Mouse (Mus musculus): ENCODE results near the gene Tctex1d1.

Gene Tctex1d1

DNA sequence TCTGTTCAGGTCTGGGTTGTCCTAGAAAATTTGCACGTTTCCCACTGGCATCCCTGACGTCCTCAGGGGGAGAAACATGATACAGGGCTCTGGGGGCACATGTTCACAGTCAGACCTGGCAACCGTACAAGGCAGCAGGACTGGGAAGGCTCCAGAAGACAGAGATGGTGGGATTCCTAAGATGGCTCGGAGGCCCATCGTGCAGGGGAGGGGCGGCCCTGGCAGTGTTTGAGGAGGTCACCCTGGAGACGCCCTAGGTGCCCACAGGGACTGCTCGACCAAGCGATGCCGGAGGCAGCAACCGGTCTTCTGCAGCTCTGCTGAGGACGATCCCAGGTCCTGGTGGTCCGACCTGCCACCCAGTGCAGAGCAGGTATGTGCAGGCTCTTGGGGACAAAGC, at the start of gene Tctex1d1:
Tctex1d1 (plus strand) TSS at position 167 of the 400 bp plus-strand sequence.
- DNase-seq (ENCODE audit: low read depth, low spot score) = no peak

DNA sequence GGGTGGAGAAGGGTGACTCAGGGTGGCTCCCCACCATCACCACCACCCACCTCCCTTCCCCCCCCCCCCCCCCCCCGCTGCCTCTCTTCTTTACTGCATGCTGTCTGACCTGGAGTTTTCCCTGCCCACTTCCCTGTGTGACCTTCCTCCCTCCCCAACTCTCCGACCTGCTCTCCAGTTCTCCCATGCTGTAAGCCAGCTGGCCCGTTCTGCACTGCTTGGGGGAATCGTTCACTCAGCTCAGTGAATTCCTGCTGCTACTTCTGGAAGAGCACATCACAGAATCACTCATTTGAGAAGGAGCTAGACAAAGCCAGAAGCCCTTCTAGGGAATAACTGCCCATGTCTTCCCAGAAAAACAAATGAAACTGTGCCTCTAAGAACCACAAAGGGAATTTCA, 48.9 kb upstream of the Tctex1d1 start:
- DNase-seq (ENCODE audit: low read depth, low spot score) = no peak

DNA sequence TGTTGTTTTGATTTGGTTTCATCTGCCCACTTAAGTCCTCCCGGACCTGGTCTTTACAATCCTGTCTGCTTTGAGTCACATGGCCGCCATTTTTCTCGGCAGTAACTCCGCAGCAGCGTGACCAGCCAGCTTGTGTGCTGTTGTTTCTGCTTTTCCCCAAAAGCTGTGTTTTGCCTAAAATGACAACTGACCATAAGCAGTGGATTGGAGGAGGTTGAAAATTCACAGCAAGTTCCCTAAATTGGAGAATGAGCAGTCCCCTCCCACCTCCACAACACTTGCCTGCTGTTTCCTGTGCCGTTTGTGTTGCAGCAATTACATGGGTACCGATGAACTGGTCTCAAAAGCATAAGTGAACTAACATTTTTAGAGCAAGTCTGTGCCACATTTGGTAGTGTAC, 47.7 kb upstream of the Tctex1d1 start:
- DNase-seq (ENCODE audit: low read depth, low spot score) = no peak

DNA sequence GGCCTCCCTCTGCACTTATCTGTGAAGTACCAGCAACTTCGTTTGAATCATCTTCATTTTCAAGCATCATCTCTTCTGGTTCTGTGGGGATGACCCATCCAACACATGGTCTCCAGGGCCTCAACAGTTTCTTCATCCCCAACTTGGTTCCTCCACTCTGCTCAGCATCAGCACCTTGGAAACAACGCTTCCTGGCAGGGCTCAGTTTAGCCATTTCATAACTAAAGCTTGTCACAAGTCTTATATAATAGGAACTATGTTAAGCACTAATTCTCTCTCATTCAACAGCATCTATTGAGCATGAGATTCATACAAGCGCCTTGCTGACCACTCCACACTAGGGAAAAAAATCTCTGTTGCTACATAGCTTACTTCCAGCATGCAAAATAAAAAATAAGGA, 38.1 kb upstream of the Tctex1d1 start:
- no peak for DNase-seq (ENCODE audit: low read depth, low spot score)

DNA sequence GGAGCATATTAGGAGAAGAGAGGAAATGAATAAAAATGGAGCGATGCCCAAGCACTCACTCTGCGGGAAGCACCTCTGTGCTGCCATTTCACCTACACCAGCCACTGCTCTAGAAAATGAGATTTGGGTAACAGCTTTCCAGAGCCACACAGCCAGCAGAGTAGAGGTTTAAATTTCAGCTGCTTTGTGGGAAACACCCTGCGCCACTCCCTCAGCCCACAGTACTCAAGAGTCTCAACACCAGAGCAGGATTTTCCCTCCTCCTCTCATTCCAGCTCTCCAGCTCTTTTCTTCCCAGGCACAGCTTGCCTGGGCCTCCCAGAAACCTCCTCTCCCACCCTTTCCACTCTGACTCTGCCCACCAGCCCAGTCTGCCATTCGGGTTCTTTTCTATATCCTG, 37.7 kb upstream of the Tctex1d1 start:
- no peak for DNase-seq (ENCODE audit: low read depth, low spot score)

DNA sequence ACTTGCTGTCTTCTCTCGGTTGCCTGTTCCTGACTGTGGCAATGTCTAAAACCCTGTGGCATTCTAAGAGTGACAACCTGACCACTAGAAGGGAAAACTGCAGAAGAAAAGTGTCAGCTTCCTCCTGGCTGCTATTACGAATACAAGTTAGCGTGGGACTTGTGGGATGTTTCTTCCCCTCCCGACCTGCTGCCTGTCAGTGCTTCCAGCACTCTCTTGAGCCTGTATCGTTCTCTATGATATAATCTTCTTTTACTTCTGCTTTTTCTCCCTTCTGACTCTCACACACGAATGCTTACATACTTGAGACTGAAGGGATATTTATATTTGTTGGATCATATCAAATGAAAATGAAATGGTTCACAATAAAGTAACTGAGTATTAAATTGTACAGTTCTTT, 34.1 kb upstream of the Tctex1d1 start:
- DNase-seq (ENCODE audit: low read depth, low spot score) = no peak

DNA sequence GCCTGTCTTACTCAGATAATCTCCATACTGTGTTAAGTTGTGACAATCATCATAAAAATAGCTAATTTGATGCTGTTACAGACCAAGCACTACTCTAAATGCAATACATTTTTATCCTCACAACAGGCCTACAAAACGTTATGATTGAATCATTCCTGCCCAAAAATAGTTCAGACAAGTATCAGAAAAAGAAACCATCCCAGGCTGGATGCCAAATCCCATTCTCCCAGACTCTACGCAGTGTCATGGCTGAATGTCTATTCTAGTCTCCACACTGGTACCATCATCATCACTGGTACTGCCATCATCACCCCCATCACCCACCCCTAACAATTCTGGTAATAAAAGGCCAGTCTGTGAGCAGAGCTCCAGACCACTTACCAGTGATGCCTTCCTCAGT, 25.9 kb upstream of the Tctex1d1 start:
- DNase-seq (ENCODE audit: low read depth, low spot score) = no peak

DNA sequence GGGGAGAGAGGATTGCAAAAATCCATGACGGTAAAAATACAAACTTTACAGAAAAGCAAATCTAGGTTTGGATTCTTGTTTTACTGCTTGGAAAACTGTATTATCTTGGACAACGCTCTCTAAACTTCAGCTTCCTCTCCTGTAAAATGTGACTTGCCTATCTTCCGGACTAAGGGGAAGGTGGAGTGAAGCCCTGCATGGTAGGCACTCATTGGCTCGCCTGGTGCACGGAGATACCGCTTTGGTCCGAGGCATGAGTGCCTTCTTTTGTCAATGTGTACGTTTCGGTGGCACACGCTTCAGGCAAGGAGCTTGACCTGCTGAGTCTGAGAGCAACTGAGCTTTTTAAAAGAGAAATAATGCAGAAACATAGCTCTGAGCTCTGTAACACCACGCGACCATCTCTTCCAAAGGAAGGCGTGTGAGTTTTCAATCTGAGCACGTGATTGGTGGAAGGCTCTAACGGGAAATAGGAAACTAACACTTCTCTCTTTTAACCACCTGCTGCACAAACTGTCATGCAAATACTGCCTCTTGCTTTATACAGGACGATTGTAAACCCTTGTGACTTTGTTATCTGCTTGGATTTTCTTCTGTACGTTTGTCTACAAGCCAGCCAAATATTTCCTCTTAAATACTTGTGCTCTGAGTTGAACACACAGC, 23.0 kb upstream of the Tctex1d1 start:
- DNase-seq (ENCODE audit: low read depth, low spot score) = no peak

DNA sequence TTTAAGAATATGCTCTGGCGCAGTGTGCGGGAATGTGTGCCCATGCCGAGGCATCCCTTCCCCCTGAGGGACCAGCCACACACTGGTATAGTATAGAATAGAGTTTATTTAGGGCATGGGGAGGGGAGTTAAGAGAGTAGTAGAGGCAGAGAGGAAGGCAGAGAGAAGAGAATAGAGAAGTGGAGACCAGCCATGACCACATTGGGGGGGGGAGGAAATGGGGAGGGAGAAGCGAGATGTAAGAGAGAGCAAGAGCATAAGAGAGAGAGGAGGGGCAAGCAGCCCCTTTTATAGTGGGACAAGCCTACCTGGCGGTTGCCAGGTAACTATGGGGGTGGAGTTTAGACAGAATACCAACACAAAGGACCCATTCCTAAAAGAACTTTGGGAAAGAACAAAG, 19.0 kb upstream of the Tctex1d1 start:
- DNase-seq (ENCODE audit: low read depth, low spot score) = no peak

DNA sequence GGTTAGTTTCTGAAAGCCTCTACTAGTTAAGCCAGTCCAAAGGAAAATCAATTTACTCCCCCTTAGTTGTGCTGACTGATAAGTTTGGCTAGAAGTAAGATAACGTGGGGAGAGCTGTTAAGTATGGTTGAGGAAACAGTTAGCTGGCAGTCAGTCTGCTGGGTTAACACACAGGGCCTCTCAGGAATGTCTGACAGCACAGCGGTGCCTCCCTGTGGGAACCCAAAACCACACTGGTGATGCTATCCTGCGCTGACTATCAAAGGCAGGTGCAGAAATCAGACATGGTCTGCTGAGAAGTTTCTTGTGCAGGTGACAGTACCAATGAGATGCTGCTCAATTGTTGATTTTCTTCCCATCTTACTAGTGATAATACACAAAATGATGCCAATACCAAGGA, 14.2 kb upstream of the Tctex1d1 start:
- DNase-seq (ENCODE audit: low read depth, low spot score) = no peak

DNA sequence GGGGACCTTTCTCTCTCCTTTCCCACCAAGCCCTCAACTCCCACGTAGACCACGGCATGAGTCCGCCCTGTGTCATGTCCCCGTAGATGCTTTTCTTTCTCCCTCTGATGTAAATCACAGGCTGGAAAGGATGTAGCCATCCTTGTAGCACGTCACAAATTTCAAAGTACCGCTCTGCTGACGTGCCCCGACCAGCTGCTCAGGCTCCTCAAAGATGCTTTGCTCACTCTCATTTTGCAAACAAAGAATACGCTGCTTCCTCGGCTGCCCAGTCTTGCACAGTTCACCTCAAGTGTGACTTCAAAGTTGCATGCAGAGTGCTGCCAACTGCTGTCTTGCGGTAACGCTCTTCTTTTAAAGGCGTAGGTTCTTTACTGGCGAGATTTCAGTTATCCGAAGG, 10.6 kb upstream of the Tctex1d1 start:
- no peak for DNase-seq (ENCODE audit: low read depth, low spot score)

DNA sequence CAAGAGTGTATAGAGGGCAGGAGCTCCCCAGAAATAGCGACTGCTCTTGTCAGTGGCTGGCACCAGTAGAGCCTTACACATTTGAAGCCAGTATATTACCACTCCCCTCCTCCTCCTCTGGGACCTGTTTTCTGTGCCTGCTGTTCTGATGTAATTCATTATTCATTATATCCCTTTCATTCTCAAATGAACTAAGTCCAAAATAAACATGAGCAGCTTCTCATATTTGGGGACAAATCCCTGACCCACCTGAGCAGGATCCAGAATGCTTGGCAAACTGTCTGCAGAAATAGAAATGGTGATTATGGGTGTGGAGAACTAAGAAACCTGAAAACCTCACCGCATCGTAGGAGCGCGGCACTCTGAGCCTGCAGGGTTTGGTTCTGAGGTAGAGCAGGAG, 8.8 kb upstream of the Tctex1d1 start:
- no peak for DNase-seq (ENCODE audit: low read depth, low spot score)

DNA sequence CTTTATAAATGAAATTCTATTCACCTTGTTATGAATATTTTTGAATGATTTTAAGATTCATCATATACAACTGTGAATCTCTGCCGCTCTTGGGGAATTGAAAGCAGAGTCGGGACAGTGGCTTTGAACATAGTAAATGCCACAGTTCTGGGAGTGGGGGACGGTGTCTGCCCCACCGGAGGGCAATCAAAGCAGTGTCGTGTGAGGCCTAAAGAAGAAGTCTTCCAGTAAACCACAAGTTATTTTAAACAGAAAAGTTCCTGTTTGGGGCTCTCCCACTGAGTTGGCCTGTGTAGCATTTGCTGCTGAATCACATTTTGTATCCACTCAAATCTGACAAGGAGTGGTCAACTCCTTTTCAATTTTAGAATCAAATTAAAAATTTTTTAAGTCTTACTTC, 7.2 kb upstream of the Tctex1d1 start:
- DNase-seq (ENCODE audit: low read depth, low spot score) = no peak

DNA sequence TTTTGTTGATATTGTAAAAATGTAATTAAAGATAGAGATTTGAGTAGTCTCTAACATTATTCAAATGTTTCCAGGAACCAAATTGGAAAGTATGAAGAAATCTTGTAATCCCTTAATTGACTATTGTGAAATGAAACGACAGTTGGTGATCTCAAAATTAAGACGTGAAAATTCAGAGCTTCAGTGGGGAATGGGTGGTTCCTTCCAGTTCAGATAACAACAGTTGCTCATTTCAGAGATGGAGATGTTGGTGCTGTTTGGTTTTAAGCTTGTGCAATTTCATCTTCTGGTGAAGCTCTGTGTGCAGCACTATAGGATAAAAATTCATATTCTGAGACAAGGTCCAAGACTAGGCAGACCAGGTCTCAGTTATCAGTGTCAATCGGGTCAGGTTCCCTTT, 6.3 kb upstream of the Tctex1d1 start:
- no peak for DNase-seq (ENCODE audit: low read depth, low spot score)

DNA sequence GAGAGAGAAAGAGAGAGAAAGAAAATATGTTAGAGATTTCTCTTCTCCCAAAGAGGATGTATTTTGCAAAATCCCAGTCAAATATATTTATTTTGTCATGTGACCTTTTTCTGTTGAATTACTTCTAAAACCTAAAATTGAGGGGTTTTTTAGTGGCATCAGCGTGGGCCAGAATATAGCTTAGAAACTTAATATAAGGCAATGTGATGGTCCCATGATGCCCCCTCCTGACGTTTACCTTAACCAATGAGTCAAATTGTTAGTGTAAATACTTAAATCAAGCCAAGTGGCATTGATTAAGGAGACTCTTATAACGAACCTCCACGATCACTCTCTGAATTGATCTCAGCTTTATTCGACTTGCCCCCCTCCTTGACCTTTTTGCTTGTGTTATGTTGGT, 4.2 kb upstream of the Tctex1d1 start:
- no peak for DNase-seq (ENCODE audit: low read depth, low spot score)

DNA sequence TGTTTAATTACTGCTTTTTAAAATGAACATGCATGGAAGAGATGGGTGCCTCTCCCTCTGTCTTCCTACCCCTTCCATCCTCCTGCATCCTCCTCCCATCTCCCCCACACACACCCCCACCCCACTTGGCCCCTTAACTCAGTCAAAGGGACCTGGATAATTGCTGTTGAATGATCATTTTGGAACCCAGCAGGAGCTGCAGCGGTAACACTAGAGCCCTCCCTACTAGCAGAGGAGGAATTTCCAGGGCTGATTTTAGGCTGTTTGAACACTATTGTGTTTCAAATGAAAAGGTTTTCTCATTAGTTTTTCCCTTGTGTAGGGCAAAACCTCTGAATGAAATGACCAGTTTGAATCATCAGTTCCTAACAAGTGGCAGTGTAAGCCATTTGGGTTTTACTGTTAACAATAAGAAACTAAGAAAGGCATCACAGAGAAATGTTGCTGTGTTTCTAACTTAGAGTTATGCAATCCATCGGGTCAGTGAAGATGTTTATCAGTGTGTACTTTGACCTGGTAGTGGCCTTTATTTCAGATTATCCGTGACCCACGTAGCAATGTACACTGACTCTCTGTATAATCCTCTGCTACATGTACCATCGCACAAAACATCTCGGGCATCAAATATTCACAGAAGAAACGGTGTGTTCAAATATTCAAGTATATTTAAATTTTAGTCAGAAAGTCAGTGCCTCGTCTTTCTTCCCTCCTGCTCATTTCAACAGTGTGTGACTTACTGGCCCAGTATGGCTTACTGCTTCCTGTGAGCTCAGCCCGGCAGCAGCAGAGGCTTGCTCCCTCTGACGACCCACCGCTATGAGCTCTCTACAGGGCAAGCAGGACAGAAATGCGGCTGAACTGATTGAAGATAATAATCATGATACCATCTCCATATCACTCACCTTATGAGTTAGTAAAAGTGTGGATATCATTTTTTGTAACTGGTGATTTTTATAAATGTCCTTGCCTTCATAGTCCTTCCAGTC, 1.8 kb upstream of the Tctex1d1 start:
- DNase-seq (ENCODE audit: low read depth, low spot score) = no peak

DNA sequence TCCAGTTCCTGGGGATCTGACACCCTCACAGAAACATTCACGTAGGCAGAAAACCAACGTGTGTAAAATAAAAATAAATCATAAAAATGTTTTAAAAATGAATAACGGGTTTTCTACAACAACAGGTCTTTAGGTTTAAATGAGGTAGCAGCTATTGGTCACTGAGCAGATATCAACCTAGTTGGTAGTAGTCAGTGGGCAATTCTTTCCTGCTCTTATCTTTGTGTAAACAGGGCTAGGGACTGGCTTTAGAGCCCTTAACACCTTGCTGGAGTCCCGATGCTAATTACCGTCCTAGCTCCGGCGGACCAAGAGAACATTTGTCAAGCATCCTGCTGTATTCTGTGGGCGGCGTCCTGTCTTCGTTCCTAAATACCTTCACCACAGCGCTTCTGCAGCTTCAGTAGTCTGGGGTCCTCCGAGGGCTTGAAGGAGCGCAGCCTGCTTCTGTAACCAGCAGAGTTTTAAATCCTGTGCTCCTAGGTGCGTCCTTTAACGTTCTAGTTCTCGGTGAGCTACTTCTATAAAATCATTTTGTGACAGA, 556 bp upstream of the Tctex1d1 start:
- DNase-seq (ENCODE audit: low read depth, low spot score) = no peak

DNA sequence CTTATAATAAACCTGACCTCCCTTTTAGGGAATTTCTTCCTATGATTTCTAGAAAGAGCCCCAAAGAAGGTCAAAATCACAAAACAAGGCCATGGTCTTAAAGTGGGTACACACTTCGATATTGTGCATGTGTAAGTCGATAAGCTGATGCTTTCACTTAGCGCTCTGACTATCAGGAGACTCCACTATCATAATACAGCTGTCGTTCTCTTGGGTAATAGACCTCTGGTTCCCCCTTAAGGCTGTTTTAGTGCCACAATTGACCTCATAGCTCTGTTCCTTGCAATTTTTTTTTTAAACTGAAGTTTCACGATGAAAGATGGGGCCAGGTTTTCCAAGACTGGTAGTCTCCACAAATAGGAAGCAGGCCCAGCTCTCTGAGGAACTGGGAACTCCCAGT, 979 bp downstream of the Tctex1d1 start:
- no peak for DNase-seq (ENCODE audit: low read depth, low spot score)

DNA sequence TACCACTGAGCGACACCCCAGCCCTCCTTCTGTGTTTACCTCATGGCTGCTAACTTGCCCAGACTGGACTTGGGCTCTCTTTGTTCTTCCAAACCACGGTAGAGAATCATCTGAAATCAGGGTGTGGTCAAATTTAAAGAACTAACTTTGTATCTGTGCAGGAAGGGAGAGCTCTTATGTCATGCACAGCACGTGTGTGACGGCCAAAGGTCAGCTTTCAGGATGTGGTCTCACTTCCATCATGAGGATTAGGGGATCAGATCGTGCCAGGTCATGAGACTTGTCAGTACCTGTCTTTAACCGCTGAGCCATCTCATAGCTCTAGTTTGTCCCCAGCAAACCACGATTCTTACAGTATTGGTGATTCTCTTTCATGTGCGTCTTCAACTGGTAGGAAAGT, 3.3 kb downstream of the Tctex1d1 start:
- no peak for DNase-seq (ENCODE audit: low read depth, low spot score)

DNA sequence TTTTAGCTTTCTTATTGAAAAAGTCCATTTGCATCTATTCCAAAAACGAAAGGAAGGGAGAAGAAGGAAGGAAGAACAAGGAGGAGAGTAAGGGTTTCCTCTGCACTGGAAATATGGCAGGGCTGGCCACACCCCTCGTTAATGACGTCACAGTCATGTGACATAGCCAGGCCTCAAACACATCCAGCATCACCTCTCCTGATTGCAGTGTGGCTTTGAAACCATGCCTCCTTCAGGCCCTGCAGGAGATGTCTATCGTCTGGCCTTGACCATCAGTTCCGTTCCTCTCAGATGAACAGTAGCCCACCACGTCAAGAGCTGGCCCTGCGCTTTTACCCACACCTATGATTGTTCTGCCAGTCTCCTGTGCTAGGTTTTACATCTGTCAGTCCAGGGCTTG, 7.8 kb downstream of the Tctex1d1 start:
- DNase-seq (ENCODE audit: low read depth, low spot score) = no peak

DNA sequence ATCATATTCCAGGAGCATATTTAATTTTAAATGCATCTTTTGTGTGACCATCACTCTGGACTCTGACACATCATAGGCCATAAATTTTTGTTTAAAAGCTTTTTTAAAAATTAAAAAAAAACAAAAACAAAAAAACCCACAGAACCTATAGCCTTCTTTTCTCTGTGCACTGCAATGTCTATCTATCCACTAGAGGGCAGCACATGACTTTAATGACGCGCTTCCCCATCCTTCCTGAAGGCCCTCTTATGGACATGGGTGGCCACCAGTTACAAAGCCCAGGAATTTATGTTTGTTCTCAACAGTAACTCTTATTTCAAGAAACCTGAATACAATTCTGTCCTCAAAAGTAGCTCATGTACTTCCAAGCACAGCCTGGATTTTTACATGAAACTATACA, 8.5 kb downstream of the Tctex1d1 start:
- peak; percentile 39 for DNase-seq (ENCODE audit: low read depth, low spot score)

DNA sequence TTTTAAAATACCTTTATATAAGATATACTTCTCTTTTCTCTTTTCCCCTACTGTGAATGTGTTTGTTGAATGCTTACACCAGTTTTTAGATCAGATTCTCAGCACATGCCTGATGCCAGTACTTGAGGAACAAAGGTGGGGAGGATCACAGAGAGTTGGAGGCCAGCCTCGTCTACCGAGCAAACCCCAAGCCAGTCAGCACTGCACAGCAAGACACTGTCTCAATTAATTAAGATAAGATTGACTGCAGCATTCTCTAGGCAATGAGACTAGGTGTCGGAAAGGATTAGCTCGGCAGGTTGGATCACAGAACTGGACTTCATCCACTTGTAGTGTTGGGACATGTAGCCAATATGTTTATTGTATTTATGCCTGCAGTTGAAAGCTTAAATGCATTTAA, 8.9 kb downstream of the Tctex1d1 start:
- DNase-seq (ENCODE audit: low read depth, low spot score) = no peak

DNA sequence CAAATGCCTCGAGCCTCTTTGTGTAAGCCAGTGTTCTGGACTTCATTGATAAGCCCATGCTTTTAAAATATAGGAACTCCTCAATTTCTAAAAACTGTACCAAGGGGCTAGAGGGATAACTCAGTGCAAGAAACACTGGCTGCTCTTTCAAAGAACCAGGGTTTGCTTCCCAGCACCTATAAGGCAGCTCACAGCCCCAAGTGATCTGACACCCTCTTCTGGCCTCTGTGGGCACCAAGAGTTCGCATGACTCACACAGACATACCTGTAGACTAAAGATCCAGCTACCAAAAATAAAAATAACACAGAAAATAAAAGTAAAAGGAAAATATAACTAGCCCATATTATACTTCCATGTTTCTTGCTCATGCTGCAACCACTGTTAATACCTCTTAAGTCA, 9.3 kb downstream of the Tctex1d1 start:
- no peak for DNase-seq (ENCODE audit: low read depth, low spot score)

Data from retina, adult 2 months (tissue).